Mouse (Mus musculus): ENCODE results near the gene Gm9844. TPM values are rescaled to one million over a fixed set of nuclear protein-coding genes. Genes with fewer than 3 reads are reported as not detected.
A peak's percentile ranks its signal among the peaks of the same experiment; 100 is the strongest.

Gene Gm9844
- total and polyA plus RNA-seq, 3 experiments = 1.4 to 25.1 (median 4.7) TPM

- TF ChIP-seq MAZ (IDR thresholded peaks at IDR 0.05; ENCODE audit: low read depth, low read length) (peak; percentile 61; the same call in 1 of the 2 replicates), POLR2A (IDR thresholded peaks at IDR 0.05; ENCODE audit: low read depth, low read length) (peak; percentile 47; the same call in 1 of the 2 replicates), JUN (IDR thresholded peaks at IDR 0.05; ENCODE audit: insufficient read depth, low read depth, low read length) (no peak), MEF2A (IDR thresholded peaks at IDR 0.05; ENCODE audit: borderline replicate concordance, low read depth, low read length) (no peak), CTCF (conservative IDR thresholded peaks at IDR 0.05 in 1 of 2, IDR thresholded peaks at IDR 0.05 in 1 of 2; ENCODE audit: low read depth in 2 of 2, low read length in 2 of 2) (no peak), UBTF (IDR thresholded peaks at IDR 0.05; ENCODE audit: low read depth, low read length) (0 out of 2 replicates have a peak, but pooled peaks have one; percentile 70), JUND (conservative IDR thresholded peaks at IDR 0.05; ENCODE audit: low read depth, low read length) (no peak), NRF1 (IDR thresholded peaks at IDR 0.05; ENCODE audit: low read depth, low read length) (0 out of 2 replicates have a peak, but pooled peaks have one; percentile 26), MYC (IDR thresholded peaks at IDR 0.05; ENCODE audit: low read depth, low read length) (no peak), RAD21 (IDR thresholded peaks at IDR 0.05; ENCODE audit: low read depth, low read length) (no peak)
These were observed 40.8 kb downstream of the Gm9844 start, which contains the start of gene Arhgef1 (continued) for GRCm38 (mm10) chr7:24902630-24903443.

- TF ChIP-seq POLR2AphosphoS2 (IDR thresholded peaks at IDR 0.05; ENCODE audit: low read depth, low read length) (0 out of 2 replicates have a peak, but pooled peaks have one; percentile 10), PAX5 (IDR thresholded peaks at IDR 0.05; ENCODE audit: low read length) (no peak)
- peak overlapping the region; percentile 97; the same call in 1 of the 2 replicates for H3K27ac ChIP-seq (ENCODE audit: insufficient read depth, low read depth)
- peak overlapping the region; percentile 75 to 95 (median 77) for H3K4me3 ChIP-seq (replicated peaks in 1 of 3; ENCODE audit: low read depth in 2 of 3, low read length in 2 of 3, poor library complexity in 1 of 3)
- H3K36me3 ChIP-seq (replicated peaks in 1 of 2; ENCODE audit: control insufficient read depth in 1 of 2, insufficient read depth in 1 of 2, low read length in 1 of 2) = peaks cover 37 to 58% of the 10 kb centered on the region in 2 experiments
- no peaks in the 10 kb centered on the region for H3K27me3 ChIP-seq (replicated peaks)
- DNase-seq (ENCODE audit: extremely low read depth) = no peak
- dilution Hi-C loops (cut with MboI; ENCODE audit: extremely low pct_ligation_motif_present, extremely low pct_unique_long_range_greater_than_20kb, low sequenced_read_pairs) = no loop called here
- peaks cover 39% of the 10 kb centered on the region for H3K79me2 ChIP-seq (replicated peaks; ENCODE audit: control insufficient read depth, extremely low read depth, insufficient read depth, poor library complexity, severe bottlenecking)
- peaks cover 21 to 53% of the 10 kb centered on the region in 2 experiments for H3K4me1 ChIP-seq (ENCODE audit: control insufficient read depth in 1 of 2, insufficient read depth in 2 of 2)
- no peaks in the 10 kb centered on the region for H3K9me3 ChIP-seq (replicated peaks; ENCODE audit: low read length)
- peak overlapping the region; percentile 63 for H3K4me2 ChIP-seq (ENCODE audit: insufficient read depth, low read depth, poor library complexity, severe bottlenecking)
- in situ Hi-C loops (cut with MboI; ENCODE audit: low pct_ligation_motif_present, low pct_unique_long_range_greater_than_20kb, low sequenced_read_pairs) = loop anchor here (10.0 kb wide), 1 partner anchor 49 kb away; no protein-coding TSS in a partner anchor
- peak overlapping the region; percentile 98 for H3K9ac ChIP-seq (ENCODE audit: insufficient read depth, low read depth)
These were observed 41.4 kb downstream of the Gm9844 start for GRCm38 (mm10) chr7:24903444-24903825.

GRCm38 (mm10) chr7:24904070-24904483, 42.1 kb downstream of the Gm9844 start:
- in situ Hi-C loops (cut with MboI; ENCODE audit: low pct_ligation_motif_present, low pct_unique_long_range_greater_than_20kb, low sequenced_read_pairs) = loop anchor here (10.0 kb wide), 1 partner anchor 49 kb away; no protein-coding TSS in a partner anchor
- H3K4me1 ChIP-seq (ENCODE audit: control insufficient read depth in 1 of 2, insufficient read depth in 2 of 2) = peaks cover 21 to 53% of the 10 kb centered on the region in 2 experiments
- TF ChIP-seq E2F4 (IDR thresholded peaks at IDR 0.05; ENCODE audit: insufficient replicate concordance, low read depth, low read length) = no peak
- peak; percentile 77; the same call in 1 of the 2 replicates for TF ChIP-seq POLR2AphosphoS2 (IDR thresholded peaks at IDR 0.05; ENCODE audit: low read depth, low read length)
- TF ChIP-seq ZC3H11A (IDR thresholded peaks at IDR 0.05; ENCODE audit: low read depth, low read length) = no peak
- TF ChIP-seq USF2 (conservative IDR thresholded peaks at IDR 0.05; ENCODE audit: low read depth, low read length) = no peak
- no peak for TF ChIP-seq MAFK (IDR thresholded peaks at IDR 0.05; ENCODE audit: insufficient replicate concordance, low read length)
- peak; percentile 94 for TF ChIP-seq MAX (IDR thresholded peaks at IDR 0.05; ENCODE audit: low read length)
- peak; percentile 96 for TF ChIP-seq SIN3A (IDR thresholded peaks at IDR 0.05; ENCODE audit: low read length)
- TF ChIP-seq RCOR1 (conservative IDR thresholded peaks at IDR 0.05; ENCODE audit: low read depth, low read length) = no peak
- no peak for TF ChIP-seq JUND (conservative IDR thresholded peaks at IDR 0.05; ENCODE audit: low read depth, low read length)
- no peak for TF ChIP-seq CHD1 (IDR thresholded peaks at IDR 0.05; ENCODE audit: low read depth, low read length)
- TF ChIP-seq IRF4 (IDR thresholded peaks at IDR 0.05; ENCODE audit: low read depth, low read length) = peak; percentile 70
- peak; percentile 34; the same call in 1 of the 2 replicates for TF ChIP-seq NRF1 (IDR thresholded peaks at IDR 0.05; ENCODE audit: low read depth, low read length)
- peak; percentile 96 for TF ChIP-seq MXI1 (IDR thresholded peaks at IDR 0.05; ENCODE audit: low read depth, low read length)
- TF ChIP-seq PAX5 (IDR thresholded peaks at IDR 0.05; ENCODE audit: low read length) = no peak
- TF ChIP-seq RAD21 (IDR thresholded peaks at IDR 0.05; ENCODE audit: low read depth, low read length) = no peak; the same call in 1 of the 2 replicates
- peak; percentile 79 for TF ChIP-seq BHLHE40 (IDR thresholded peaks at IDR 0.05; ENCODE audit: low read depth, low read length)
- no peak for TF ChIP-seq USF1 (IDR thresholded peaks at IDR 0.05; ENCODE audit: low read depth, low read length)
- TF ChIP-seq ZNF384 (IDR thresholded peaks at IDR 0.05; ENCODE audit: low read depth, low read length) = no peak
- TF ChIP-seq HCFC1 (IDR thresholded peaks at IDR 0.05; ENCODE audit: low read depth, low read length) = peak; percentile 93
- TF ChIP-seq EP300 (IDR thresholded peaks at IDR 0.05; ENCODE audit: low read length) = no peak

More at GRCm38 (mm10) chr7:24904070-24904483, 42.1 kb downstream of the Gm9844 start:
- peaks cover 42 to 61% of the 10 kb centered on the region in 2 experiments for H3K36me3 ChIP-seq (replicated peaks in 1 of 2; ENCODE audit: control insufficient read depth in 1 of 2, insufficient read depth in 1 of 2, low read length in 1 of 2)
- peak; percentile 98 for DNase-seq (ENCODE audit: extremely low read depth)
- peak overlapping the region; percentile 92 for H3K4me2 ChIP-seq (ENCODE audit: insufficient read depth, low read depth, poor library complexity, severe bottlenecking)
- no peaks in the 10 kb centered on the region for H3K27me3 ChIP-seq (replicated peaks)
- H3K9me3 ChIP-seq (replicated peaks; ENCODE audit: low read length) = no peaks in the 10 kb centered on the region
- peak overlapping the region; percentile 77 to 95 (median 79) for H3K4me3 ChIP-seq (replicated peaks in 1 of 3; ENCODE audit: low read depth in 2 of 3, low read length in 2 of 3, poor library complexity in 1 of 3)
- peak overlapping the region; percentile 64 for H3K27ac ChIP-seq (ENCODE audit: insufficient read depth, low read depth)
- H3K79me2 ChIP-seq (replicated peaks; ENCODE audit: control insufficient read depth, extremely low read depth, insufficient read depth, poor library complexity, severe bottlenecking) = peaks cover 36% of the 10 kb centered on the region
- H3K9ac ChIP-seq (ENCODE audit: insufficient read depth, low read depth) = peak overlapping the region; percentile 98
- dilution Hi-C loops (cut with MboI; ENCODE audit: extremely low pct_ligation_motif_present, extremely low pct_unique_long_range_greater_than_20kb, low sequenced_read_pairs) = no loop called here
